Mouse (Mus musculus) bone marrow macrophage, adult 2 months (primary cell): ENCODE results near the gene H6pd.

Experiments used
- CTCF ChIP-seq: IDR thresholded peaks from 2 replicates; pipeline ENCODE4 v1.5.1; 2012; ENCODE audit warnings: low read depth, mild to moderate bottlenecking, low read length, moderate library complexity
- POLR2A ChIP-seq: IDR thresholded peaks from 2 replicates; pipeline ENCODE4 v1.6.1; 2012; ENCODE audit warnings: mild to moderate bottlenecking, low read depth, low read length, borderline replicate concordance

DNA sequence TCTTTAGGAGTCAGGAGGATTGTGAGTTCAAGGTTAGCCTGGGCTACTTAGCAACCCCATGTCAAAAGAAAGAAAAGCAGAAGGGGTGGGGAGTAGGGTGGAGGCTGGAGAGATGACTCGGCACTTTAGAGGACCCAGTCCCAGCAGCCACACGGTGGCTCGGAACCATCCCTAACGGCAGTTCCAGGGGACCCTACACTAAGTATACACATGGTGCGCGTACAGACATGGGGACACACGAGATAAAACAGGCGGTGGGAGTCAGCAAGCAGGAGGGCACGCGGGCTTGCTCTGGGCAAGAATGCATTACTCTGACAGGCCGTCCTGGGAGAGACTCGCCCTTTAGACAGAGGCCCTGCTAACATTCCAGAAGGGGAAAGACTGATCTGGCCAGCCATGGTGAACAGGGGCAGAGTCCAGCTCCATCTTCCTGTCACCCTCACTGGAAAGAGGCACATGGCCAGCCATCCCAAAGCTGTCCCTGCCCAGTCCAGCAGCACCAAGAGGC, 6.7 kb downstream of the H6pd start:
- TF ChIP-seq POLR2A (no peak), CTCF (no peak)
